Mouse (Mus musculus) forelimb bud, embryonic 11.5 days (tissue): ENCODE results near the gene Gdf15.

Experiments used
- DNase-seq: peaks from one replicate; pipeline ENCODE4 v3.0.0-alpha.2; 2012; ENCODE audit warnings: low read depth, low spot score

The Gdf15 gene

DNA sequence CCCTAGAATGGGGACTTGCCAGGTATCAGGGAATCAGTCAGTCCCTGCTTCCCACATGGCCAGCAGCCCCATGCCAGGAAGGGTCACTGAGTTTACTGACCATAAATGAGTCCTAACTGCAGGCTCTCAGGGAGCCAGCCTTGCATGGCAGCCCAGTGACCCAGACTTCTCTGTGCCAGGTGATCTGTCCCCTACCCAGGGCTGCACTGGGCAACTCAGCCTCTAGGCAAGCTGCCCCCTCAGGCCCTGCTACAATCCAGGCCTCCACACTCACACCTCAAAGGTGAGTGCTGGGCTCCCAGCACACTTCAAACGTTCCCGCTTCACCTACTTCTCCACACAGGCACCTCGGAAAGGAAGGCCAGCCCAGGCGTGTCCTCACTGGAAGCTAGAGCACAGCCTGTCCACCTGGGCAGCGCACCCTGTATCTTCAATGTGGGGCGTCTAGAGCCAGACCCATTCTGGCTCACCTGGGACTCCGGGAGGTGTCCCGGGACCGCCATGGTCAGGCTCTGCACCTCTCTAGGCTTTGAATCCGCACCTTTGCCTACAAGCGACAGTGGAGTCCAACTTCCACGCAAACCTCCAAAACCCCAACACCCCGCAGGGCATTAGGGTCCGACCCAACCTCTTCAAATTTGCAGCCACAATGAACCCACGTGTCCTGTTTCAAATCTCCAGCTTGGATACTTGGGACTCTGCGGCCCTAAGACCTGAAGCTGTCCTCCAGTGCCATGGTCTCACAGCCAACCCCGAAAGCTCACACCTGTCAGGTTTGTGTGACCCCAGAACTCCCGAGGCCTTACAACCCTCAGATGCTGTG is 25.3 kb downstream of the Gdf15 start:
- no peak for DNase-seq

DNA sequence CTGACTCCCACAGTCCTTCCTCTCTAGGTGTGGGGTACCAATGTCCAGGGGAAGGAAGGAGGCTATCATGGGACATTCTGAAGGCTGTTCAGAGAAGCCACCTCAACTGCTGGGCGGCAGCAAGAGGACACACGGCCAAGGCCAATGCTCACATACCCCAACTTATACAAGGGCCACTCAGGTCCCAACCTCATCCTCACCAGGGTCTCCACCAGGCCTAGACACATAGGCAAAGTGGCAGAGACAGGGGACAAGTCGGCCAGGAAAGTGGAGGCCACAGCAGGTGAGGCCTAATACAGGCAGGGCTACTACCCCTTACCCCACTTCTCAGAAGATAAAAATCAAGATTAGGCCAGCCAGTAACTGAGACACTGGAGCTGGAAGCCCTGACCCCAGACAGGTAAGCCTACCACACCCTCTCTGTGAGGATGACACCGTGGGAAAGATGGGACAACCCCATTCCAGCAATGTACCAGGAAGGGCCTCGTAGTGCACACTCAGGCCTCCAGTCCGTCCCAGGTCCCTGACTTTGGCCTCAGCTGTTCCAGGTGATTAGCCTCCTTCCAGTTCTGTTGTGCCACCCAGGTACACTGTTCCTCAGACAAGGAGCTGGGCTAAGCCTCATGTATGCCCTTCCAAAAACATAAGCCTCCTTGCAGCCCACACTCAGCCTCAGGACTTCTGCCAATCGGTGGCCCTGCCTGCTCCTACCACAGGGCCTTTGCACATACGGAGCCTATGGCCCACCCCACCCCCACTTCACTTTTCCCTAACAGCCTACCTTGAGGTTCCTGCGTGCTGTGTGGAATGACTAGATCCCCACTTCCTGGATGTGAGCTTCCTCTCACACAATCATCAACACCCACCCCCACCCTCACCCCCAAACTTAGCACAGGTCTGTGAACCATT is 26.1 kb downstream of the Gdf15 start:
- no peak for DNase-seq

DNA sequence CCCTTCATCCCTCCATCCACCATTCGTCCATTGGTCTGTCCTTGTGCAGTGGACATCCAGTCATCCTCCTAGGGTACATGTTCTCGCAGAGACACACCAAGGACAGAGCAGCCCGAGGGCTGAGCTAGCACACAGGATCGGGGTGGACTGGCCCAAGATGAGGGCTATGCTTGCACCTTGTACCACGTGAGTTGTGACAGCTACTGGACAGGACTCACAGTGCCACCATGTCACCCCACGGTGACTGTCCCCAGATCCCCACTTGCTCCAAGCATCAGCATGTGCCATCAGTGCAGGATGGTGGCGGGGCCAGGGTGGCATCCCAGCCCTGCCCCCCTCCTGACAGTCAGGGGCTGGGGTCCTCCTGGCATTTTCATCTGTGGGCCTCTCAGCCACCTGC is 27.7 kb downstream of the Gdf15 start:
- DNase-seq, result no peak

DNA sequence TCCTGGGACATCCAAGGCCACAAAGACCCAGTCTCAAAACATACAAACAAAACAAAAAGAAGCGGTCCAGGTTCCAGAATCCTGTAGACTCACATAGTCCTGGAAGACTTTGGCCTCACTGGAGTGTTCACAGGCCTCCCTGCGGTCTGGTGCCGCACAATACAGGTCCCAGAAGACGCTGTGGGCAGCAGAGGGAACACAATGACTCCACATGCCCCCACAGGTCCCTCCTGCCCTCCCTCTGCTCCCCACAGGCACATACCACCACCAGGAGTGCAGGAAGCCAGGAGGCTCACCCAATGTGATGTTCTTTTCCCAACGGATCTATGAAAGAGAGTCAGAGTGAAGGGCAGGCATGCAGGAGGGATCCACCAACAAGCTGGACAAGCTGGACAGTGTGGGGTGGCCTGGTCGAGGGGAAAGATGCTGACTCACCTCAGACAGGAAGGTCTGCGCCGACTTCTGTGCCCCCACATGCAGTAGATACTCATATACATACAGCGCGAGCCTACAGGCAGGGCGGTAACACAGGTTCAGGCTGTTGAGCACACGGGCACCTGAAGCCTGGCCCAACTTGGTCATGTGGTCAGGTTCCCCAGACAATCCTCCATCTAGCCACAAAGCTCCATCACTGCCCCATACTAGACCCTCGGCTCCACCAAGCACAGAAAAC is 30.0 kb downstream of the Gdf15 start:
- DNase-seq, result no peak

DNA sequence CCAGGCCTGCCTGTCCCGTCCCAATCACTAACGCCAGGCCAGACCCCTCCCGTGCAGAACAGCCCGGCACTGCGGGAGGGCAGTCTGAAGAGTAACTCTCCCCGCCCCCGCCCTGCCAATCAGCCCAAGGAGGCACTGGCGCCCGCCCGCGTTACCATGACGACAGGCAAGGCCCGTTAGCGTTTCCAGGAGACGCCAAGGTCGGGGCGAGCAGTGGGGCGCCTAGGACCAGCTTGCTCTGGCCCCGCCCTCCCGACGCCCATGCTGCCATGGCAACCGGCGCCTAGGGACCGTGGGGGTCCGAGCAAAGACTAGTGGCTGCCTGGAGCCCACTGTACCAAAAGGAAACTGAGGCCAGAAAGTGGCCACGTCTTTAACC is 31.0 kb downstream of the Gdf15 start:
- peak; percentile 90 for DNase-seq

DNA sequence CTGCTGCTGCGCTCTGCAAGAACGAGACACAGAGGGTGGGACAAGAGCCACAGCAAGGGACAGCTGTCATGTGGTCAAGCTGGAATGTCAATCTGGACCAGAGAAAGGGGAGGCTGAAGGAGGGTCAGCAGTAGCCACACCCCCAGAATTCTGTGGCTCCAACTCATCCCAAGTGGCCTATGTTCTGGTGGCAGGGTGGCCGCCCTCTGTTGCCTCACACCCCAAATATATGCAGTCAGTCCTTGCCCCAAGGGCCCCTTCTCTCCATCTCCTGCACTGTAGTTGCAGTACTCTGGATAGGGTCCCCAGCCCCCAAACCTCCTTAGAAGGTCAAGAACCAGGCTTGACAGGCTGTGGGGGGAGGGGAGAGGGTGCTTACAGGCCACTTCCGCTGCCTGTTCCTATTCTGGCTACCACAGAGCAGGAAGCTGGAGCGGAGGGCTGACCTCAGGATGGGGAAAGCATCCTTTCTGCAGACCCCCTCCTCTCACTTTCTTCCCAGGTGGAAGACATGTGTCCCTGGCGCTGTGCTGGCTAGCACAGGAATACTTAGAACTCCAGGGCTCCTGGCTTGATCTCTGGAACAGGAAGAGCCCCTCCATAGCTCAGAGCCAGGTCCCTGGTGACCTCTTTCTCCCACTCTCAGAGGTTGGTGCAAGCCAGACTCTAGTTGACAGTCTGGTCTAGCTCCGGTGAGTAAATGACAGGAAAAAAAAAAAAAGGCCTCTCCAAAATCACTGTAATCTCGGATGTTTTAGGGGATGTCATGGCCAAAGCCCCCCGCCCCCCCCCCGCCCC is 31.6 kb downstream of the Gdf15 start:
- no peak for DNase-seq

DNA sequence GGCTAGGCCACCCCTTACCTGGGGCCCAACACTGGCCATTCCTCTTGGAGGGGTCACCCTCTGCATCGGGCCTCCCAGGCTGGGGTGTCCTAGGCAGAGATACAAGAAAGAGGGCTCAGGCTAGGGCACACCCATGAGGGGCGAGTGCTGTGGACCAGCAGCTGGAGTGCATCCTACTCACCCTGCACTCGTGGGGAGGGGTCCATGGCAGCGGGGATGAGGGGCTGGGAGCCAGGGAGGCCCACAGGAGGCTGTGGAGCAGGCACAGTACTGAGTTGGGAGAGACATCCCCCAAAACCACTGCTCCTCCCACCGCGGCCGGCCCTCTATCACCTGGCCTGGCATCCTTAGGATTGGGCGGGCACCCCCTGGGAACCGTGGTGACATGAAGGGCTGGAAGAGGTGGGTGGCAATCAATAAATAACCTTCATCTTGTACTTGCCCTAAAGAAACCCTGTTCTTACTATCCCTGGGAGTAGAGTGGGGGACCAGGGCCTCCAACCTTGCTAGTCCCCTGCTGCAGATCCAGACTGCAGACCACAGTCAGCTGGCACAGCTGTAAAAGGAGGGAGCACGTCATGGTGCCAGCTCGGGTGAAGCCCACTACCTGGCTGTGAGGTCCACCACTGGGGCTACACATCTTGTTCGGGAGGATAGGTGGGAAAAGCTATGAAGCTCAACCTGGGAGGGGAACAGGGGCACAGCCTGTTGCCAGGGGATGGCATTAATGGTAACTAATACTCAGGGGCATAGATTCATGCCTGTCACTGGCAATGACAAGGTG is 32.6 kb downstream of the Gdf15 start:
- DNase-seq, result no peak

DNA sequence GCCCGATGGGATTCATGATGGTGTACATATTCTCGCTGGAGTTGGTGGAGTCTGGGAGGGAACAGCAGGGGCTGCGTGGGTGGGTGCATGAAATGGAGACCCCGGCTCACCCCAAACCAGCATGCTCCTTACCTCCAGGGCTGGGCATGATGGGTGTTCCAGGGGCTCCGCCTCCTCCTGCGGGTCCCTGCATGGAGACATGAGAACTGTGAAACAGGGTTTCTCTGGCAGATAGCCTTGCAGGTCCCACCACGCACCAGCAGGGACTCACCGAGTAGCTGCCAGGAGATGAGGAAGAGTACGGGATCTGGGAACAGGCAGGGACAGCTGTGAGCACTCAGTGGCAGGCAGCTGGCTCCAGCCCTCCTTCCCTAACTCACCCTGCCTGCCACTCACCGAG is 33.5 kb downstream of the Gdf15 start:
- DNase-seq, result peak; percentile 71

DNA sequence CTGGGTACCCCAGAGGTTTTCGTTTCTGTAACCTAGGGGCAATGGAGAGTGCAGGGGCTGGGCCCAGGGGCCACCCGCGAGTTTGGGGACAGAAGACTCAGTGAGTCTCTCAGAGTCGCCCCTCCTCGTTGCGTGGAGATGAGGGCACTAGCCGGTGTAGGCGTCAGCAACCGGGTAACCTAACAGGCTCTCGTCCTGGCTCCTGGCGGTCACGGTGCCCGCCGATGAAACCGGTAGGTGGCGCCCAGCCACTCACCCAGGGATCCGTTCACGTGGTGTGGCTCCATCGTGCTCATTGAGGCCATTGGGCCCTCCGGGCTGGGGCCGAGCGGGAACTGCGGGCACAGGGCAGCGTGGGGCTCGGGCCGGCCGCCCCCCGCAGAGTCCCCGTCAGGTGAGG is 34.0 kb downstream of the Gdf15 start:
- peak; percentile 67 for DNase-seq

DNA sequence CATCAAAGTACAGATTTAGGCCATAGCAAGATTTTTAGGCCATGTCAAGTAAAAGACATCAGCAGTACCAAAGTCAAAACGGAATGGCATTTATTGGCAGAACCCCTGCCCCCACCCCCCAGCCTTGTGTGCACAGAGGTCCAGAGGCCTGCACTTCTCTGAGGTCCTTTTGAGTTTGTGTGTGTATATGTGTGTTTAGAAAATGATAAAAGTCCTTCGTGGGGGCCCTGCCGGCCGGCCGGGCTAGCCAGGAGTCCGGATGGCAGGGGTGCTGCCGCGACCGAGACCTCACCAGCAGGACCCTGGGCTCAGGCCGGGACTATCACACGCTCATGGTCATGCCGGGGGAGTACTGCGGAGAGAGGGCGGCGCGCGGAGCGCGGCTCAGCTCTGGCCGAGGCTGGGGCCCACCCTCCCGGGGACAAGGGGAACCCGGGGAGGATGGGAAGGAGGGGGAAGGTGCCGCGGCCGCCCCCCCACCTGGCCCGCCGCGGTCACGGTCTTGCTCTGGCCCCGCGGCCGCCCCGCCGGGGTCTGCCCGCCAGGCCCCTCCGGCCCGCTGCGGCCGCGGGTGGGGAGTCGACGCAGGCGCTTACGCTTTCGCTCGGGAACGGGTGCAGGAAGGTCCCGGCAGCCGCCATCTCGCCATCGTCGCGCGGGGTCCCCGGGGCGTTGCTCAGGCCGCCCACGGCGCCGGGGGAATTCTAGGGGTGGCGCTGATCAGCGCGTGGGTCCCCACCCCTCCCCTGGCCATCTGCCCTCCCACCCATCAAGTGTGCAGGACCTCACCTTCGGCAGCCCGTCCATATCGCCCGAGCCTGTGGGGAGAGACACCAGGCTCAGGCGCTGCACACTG is 34.6 kb downstream of the Gdf15 start:
- no peak for DNase-seq

DNA sequence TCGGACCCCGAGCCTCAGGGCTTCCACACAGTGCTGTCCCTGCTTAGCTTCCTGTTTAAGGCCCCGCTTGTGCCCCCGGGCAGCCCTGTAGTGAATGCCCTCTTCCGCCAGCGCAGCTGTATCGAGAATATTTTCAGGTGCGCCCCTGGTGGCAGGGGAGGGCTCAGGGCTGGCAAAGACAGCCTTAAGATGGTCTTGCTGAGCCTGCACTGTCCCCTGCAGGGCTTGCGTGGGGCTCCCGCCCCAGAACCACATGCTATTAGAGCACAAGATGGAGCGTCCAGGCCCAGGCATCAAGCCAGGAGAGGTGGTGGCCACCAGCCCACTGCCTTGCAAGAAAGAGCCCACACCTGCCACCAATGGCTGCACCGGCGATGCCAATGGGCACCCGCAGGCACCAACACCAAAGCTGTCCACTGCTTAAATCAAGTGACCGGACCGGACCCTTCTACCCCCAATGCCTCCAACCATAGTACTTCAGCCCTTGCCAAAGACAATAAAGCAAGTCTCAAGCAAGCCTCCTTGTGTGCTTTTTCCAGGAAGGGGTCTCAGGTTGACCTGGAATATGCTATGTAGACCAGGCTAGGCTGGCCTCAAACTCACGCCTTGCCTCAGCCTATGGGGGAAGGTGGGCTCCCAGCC is 35.4 kb downstream of the Gdf15 start:
- no peak for DNase-seq

DNA sequence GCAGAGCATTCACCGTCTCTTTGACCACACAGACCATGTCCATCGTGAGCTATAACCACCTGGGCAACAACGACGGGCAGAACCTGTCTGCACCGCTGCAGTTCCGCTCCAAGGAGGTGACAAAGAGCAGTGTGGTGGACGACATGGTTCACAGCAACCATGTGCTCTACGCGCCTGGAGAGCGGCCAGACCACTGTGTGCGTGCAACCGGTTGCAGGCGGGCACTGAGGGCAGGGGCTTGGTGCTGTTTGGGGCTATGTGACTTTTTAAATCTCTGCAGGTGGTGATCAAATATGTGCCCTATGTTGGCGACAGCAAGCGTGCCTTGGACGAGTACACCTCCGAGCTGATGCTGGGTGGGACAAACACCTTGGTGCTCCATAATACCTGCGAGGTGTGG is 36.0 kb downstream of the Gdf15 start:
- no peak for DNase-seq

DNA sequence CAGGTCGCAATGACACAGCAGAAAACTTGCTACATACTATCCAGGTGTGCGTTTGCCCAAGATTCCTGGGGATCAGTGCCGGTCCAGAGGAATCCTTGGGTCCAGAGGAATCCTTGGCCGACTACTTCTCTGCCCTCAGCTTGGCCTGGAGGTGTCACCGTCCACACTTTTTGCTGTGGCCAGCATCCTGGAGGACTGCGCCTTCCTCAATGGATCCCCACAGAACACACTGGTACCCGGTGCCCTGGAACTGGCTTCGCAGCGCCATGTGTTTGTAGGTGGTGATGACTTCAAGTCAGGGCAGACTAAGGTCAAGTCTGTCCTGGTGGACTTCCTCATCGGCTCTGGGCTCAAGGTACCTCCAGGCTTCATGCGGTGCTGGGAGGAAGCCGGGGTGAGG is 36.4 kb downstream of the Gdf15 start:
- DNase-seq, result no peak

DNA sequence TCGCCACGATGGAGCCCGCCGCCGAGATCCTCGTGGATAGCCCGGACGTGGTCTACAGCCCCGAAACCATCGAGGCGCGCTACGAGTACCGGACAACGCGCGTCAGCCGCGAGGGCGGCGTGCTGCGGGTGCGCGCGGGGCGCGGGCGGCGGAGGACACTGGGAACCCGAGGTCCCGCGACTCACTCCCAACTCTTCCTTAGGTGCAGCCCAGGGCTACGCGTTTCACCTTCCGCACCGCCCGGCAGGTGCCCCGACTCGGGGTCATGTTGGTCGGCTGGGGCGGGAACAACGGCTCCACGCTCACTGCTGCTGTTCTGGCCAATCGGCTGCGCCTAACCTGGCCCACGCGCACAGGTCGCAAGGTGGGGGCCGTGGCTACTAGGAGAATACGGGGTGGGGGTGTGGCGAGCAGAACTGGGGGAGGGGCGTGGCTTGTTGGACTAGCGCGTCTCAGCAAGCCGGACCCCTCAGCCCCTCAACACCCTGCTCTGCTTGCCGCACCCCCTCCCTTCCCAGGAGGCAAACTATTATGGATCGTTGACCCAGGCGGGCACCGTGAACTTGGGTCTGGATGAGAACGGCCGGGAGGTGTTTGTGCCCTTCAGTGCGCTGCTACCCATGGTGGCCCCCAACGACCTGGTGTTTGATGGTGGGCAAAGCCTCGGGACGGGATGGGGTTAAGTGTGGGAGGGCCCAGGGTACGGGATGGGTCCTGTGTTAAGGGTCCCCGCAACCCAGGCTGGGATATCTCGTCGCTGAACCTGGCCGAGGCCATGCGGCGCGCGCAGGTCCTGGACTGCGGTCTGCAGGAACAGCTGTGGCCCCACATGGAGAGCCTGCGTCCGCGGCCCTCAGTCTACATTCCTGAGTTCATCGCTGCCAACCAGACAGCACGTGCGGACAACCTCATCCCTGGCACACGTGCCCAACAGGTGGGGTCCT is 37.4 kb downstream of the Gdf15 start:
- DNase-seq, result no peak

DNA sequence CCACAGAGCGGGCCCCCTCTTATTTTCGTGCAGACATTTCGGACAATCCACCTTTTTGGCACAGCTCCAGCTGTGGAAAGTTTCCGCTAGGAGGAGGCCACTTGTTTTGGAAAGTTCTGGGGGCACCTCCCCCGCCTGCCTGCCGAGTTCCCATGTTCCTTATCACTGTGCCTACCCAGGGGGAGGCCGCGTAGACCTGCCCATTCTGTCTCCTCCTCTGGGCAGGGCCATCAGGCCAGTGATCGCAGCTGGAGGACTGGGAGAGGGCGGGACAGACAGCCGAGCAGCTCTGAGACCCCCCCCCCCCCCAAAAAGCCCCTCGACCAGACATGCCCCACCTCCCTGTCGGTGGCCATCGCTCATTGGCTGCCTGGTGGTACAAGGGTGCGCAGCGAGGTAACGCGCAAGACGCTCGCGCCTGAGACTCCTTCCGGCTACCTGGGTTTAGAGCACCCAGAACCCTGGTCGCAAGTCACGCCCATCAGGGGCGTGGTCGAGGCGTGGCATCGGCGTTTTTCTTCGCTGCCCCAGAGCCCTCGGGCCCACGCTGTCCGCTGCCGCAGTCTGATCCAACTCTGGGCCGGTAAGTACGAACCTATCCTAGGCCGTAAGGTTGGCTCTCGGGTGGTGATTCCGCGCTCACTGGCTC is 38.2 kb downstream of the Gdf15 start, which contains the start of gene Isyna1:
Gene Isyna1 (plus strand): TSS at position 413 of the 649 bp plus-strand sequence.
- DNase-seq, result peak; percentile 99

DNA sequence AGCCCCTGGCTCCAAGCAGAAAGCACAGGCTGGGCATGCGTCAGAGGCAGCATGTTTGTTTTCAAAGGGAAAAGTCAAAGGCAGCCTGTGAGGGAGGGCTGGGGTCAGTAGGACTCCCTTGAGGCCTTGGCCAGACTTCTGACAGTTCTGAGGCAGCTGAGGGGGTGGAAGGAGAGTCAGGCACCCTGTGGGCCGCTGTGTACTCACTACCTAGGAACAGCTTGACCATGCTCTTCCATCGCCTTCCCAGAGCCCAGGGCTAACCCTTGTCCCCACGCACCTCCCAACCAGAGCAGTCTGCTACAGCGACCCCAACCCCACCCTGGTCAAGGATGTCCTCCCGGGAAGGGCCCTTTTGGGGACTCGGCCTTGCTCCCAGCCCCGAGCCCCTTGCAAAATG is 39.1 kb downstream of the Gdf15 start:
- DNase-seq, result no peak

DNA sequence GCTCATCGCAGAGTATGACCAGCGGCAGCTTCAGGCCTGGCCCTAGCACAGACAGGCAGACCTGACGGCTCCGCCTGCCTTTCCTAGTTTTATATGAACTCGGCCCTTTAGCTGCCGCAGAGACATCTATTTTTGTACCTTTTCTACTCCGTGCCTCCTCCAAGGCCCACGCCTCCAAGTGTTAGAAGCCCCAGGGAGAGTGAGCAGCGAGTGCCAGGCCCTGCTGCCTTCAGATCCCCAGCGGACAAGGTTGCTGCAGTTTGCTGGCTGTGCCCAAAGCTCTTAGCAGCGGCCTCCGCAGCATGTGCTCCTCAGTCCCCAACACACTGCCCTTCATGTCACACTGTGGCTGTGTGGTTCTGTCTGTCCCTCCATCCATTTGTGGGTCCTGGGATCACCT is 40.7 kb downstream of the Gdf15 start:
- DNase-seq, result no peak
